Mouse (Mus musculus) ES-Bruce4 (cell line): ENCODE results near the gene Ppargc1a. TPM values are rescaled to one million over a fixed set of nuclear protein-coding genes. Genes with fewer than 3 reads are reported as not detected.

Experiments
- H3K27ac ChIP-seq: 2 replicates; pipeline ENCODE4 v1.5.1; 2012; ENCODE audit warnings: low read length, inconsistent platforms; ENCODE audit not compliant: insufficient read depth
- H3K27me3 ChIP-seq: 2 replicates; pipeline ENCODE4 v1.6.1; 2012; ENCODE audit warnings: mild to moderate bottlenecking, low read length, inconsistent platforms; ENCODE audit not compliant: control insufficient read depth, poor library complexity, insufficient read depth, severe bottlenecking
- H3K36me3 ChIP-seq: 2 replicates; pipeline ENCODE4 v1.6.1; 2012; ENCODE audit warnings: inconsistent platforms, mild to moderate bottlenecking, low read length, moderate library complexity; ENCODE audit not compliant: control insufficient read depth, poor library complexity, insufficient read depth, severe bottlenecking
- H3K4me1 ChIP-seq: one replicate; pipeline ENCODE4 v1.8.1; 2011; ENCODE audit warnings: low read length; ENCODE audit not compliant: control insufficient read depth, insufficient read depth
- H3K4me3 ChIP-seq: 2 replicates; pipeline ENCODE4 v1.5.1; 2011; ENCODE audit warnings: low read depth, mild to moderate bottlenecking, low read length
- H3K9ac ChIP-seq: 2 replicates; pipeline ENCODE4 v1.6.1; 2012; ENCODE audit warnings: low read depth, mild to moderate bottlenecking, inconsistent platforms; ENCODE audit not compliant: poor library complexity, severe bottlenecking
- H3K9me3 ChIP-seq: replicated peaks from 2 replicates; pipeline ENCODE4 v1.6.1; 2012; ENCODE audit warnings: mild to moderate bottlenecking, low read length, inconsistent platforms; ENCODE audit not compliant: control insufficient read depth, poor library complexity, insufficient read depth, severe bottlenecking
- CTCF ChIP-seq: IDR thresholded peaks from one replicate; pipeline ENCODE4 v1.8.1; 2011; ENCODE audit warnings: low read depth, low read length
- EP300 ChIP-seq: IDR thresholded peaks from 2 replicates; pipeline ENCODE4 v1.6.1; 2011; ENCODE audit warnings: low read depth, low read length; ENCODE audit not compliant: insufficient read depth
- POLR2A ChIP-seq: IDR thresholded peaks from one replicate; pipeline ENCODE4 v1.8.1; 2011; ENCODE audit warnings: low read length; ENCODE audit not compliant: insufficient read depth
- polyA plus RNA-seq: library from polyadenylated mRNA; stranded (reverse); fragments of >200 nt; gene quantifications from 2 replicates; pipeline ENCODE4 v1.2.4, GENCODE M21; 2011; ENCODE audit warnings: low read depth; ENCODE audit not compliant: missing spikeins, insufficient read depth, insufficient read length

Gene Ppargc1a
- polyA plus RNA-seq, 1 experiment = not detected

DNA sequence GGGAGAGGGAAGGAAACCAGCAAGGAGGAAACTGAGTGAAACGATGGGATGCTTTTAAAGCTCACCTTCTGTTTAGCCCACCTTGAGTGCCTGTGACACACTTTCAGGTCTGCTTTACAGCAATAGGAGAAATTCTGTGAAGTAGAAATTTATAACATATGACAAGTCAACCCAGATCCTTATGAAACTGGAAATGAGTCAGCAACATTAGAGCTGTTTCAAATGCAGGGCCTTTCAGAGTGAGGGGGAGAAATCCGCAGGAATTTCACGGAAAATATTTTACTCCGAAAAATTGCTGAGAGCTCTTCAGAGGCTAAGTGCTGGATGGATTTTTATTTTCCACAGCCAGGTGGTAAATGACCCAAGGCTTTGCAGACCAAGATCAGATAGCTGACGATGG, 133.6 kb downstream of the Ppargc1a start:
- no peaks in the 10 kb centered on the region for H3K4me1 ChIP-seq
- no peak overlapping the region for H3K9ac ChIP-seq

DNA sequence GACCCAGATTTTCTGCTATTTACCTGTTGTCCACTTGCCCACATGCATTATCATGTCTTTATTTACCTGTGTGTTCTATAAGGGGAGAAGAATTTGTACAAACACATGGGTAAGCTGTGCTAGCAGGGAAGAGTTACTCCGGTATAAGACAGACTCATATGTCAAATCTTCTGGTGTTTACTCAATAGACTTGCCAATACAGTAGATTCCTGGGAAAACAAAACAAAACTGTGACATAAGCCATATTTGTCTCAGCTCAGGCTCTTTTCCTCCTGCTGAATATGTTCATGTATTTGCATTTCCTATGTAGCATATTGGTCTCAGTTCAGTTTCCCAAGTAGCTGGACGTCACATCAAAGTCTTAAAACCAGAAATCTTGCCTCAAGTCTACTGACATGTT, 135.0 kb downstream of the Ppargc1a start:
- no peak for TF ChIP-seq CTCF
- no peak for TF ChIP-seq EP300
- no peak for TF ChIP-seq POLR2A
- H3K27ac ChIP-seq = no peak overlapping the region
- H3K4me3 ChIP-seq = no peak overlapping the region
- no peaks in the 10 kb centered on the region for H3K36me3 ChIP-seq
- H3K4me1 ChIP-seq = no peaks in the 10 kb centered on the region
- H3K9ac ChIP-seq = no peak overlapping the region
- H3K9me3 ChIP-seq = 0 out of 2 replicates have a peak, but pooled peaks cover 2% of the 10 kb centered on the region
- no peaks in the 10 kb centered on the region for H3K27me3 ChIP-seq

More for the DNA sequence above, 133.6 kb downstream of the Ppargc1a start:
- no peak overlapping the region for H3K4me3 ChIP-seq
- H3K27me3 ChIP-seq = no peaks in the 10 kb centered on the region
- no peaks in the 10 kb centered on the region for H3K36me3 ChIP-seq
- 0 out of 2 replicates have a peak, but pooled peaks cover 2% of the 10 kb centered on the region for H3K9me3 ChIP-seq
- H3K27ac ChIP-seq = no peak overlapping the region
- TF ChIP-seq CTCF (no peak), POLR2A (no peak), EP300 (no peak)

GRCm38 (mm10) chr5:51432031-51432430, 135.5 kb downstream of the Ppargc1a start:
- Histone ChIP-seq H3K27ac (no peak overlapping the region), H3K9ac (no peak overlapping the region), H3K4me3 (no peak overlapping the region), H3K4me1 (no peaks in the 10 kb centered on the region), H3K36me3 (no peaks in the 10 kb centered on the region), H3K9me3 (0 out of 2 replicates have a peak, but pooled peaks cover 2% of the 10 kb centered on the region), H3K27me3 (no peaks in the 10 kb centered on the region)
- TF ChIP-seq EP300 = no peak
- TF ChIP-seq POLR2A = no peak
- TF ChIP-seq CTCF = no peak

DNA sequence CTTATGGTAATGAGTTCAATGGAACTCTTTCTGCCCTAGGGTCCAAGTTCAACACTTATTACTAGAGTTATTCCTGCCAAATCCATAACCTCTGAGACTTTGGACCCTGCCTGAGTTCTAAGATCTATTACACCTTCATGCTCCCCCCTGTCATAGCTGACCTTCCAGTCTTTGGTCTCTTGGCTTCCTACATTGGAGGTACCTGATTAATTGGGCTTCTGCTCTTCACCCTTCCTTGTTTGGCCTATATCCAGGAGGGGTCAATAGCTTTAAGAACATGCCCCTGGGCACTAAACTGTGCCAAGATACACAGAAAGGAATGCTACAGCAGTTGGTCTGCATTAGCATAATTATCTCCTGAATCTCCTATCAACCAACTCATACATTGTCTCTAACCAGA, 141.1 kb downstream of the Ppargc1a start:
- Histone ChIP-seq H3K27ac (no peak overlapping the region), H3K9me3 (no peaks in the 10 kb centered on the region), H3K27me3 (no peaks in the 10 kb centered on the region), H3K4me3 (no peak overlapping the region), H3K9ac (no peak overlapping the region), H3K36me3 (no peaks in the 10 kb centered on the region), H3K4me1 (no peaks in the 10 kb centered on the region)
- TF ChIP-seq CTCF = no peak
- no peak for TF ChIP-seq POLR2A
- TF ChIP-seq EP300 = no peak

- Histone ChIP-seq H3K36me3 (no peaks in the 10 kb centered on the region), H3K4me1 (no peaks in the 10 kb centered on the region), H3K4me3 (no peak overlapping the region), H3K27ac (no peak overlapping the region), H3K27me3 (no peaks in the 10 kb centered on the region), H3K9me3 (no peaks in the 10 kb centered on the region), H3K9ac (no peak overlapping the region)
- TF ChIP-seq POLR2A = no peak
- TF ChIP-seq CTCF = no peak
- TF ChIP-seq EP300 = no peak
Observed at GRCm38 (mm10) chr5:51416377-51416776, 151.1 kb downstream of the Ppargc1a start.

DNA sequence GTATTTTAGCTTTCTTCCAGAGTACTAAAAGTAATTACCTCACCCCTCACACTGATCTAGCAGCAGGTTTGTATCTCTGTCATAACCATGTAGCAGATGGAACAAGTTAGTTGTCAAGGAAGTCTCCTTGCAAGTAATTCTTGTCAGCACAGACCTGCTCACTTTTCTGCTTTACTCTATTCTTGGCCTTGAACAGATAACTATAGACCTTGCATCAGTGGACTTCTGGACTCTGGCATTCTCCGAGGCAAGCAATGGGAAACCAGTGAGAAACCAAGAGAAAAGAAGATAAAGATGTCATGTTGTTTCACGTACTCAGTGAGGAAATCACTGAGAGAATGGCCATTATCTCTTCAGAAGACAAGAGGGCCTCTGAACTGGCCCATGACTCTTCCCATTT, 152.1 kb downstream of the Ppargc1a start:
- no peaks in the 10 kb centered on the region for H3K36me3 ChIP-seq
- no peak overlapping the region for H3K4me3 ChIP-seq
- H3K27me3 ChIP-seq = no peaks in the 10 kb centered on the region
- no peak for TF ChIP-seq POLR2A
- no peak for TF ChIP-seq EP300
- no peak for TF ChIP-seq CTCF
- no peak overlapping the region for H3K27ac ChIP-seq
- H3K4me1 ChIP-seq = no peaks in the 10 kb centered on the region
- no peak overlapping the region for H3K9ac ChIP-seq
- H3K9me3 ChIP-seq = no peaks in the 10 kb centered on the region
